Mouse (Mus musculus): ENCODE results near the gene Olfr316.
"Not testable (repeated sequence)": the region's sequence is repeated elsewhere in the genome, so short reads cannot be mapped to it uniquely, and the experiment has no call there.

The Olfr316 gene

DNA sequence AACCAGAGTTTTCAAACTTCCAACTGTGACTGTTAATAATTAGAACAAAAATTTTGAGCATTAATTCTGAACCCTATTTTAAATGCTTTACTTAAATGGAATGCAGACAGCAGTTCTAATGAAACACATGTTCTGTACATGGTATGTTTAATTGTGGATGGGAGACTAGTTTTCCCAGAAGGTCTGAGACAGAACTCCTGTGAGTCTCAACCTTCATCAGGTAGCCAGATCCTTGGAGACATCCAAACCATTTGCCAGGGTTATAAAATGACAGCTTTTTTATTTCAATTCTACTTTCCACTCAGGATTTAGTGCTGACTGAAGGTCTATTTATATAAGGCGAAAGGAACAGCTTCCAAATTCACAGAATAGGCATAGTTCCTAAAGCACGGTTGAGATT is at the start of gene Olfr316:
TSS of gene Olfr316 (plus strand) at position 301 of the 400 bp plus-strand sequence.
- DNase-seq (ENCODE audit: low spot score in 2 of 2): no peak

DNA sequence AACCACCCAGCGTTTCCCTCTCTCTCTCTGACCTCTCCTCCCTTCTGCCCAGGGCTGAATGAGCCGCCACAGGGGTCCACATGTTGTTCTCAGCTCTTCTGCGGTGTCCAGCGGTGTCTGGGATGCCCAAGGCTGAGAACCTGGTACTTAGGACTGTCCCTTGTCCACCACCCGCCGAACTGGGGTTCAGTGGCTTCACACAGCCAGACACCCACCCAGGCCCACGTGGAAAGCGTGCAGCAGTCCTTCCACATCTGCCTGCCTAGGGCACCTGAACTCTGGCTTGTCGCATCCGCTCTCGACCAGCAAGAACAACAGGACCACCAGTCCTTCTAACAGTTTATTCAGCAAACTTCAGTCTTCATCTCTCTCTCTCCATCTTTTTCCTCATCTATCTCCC is 43.4 kb upstream of the Olfr316 start:
- DNase-seq (ENCODE audit: low spot score in 2 of 2): no peak

- not testable (repeated sequence) for DNase-seq (ENCODE audit: low spot score in 2 of 2)
These were observed 34.8 kb upstream of the Olfr316 start for GRCm38 (mm10) chr11:58717723-58718122.

GRCm38 (mm10) chr11:58719701-58720100 is 32.8 kb upstream of the Olfr316 start:
- no peak for DNase-seq (ENCODE audit: low spot score in 2 of 2)

- DNase-seq (ENCODE audit: low spot score in 2 of 2): no peak
These were observed 28.6 kb upstream of the Olfr316 start, which contains the start of gene Olfr318 for GRCm38 (mm10) chr11:58723914-58724313. Olfr318 (minus strand) TSS chr11:58724014.

GRCm38 (mm10) chr11:58727896-58728650 is 24.5 kb upstream of the Olfr316 start:
- not testable (repeated sequence) for DNase-seq (ENCODE audit: low spot score in 2 of 2)

DNA sequence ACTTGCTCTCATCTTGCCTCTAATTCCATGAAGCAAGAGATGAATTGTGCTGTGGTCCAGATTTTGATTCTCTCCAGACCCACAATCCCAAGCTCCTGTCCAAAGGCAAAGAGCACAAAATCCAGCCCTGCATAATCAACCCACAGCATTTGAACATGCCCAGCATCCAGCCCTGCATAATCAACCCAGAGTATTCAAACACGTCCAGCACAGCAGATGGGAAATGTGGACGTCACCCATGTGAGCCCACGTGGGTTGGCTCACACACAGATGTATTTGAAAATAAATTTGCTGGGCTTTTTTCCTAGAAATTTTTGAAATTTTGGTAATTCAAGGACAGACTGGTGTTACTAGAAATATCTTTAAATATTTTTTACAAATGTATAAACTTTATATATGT is 19.2 kb upstream of the Olfr316 start:
- DNase-seq (ENCODE audit: low spot score in 2 of 2): no peak

DNA sequence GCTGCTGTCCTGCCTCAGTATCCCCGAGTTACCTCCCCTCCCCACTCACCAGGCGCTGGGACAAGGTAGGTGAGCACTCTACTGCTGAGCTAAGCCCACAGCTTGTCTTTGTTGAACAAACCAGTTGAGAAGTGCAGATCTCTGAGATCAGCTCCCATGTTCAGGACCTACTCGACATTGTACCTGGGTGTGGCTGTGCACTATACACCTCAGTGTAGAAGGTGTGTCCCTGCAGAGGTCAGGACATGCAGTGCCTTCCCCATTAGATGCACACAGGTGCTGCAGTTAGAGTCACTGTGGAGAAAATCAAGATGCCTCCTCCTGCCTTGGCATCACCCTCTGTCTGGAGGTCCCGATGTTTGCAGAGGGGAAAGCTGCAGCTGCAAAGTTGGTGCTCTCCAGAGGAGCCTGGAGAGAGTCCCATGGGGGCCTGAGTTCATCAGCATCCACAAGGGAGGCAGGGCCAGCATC is 13.7 kb upstream of the Olfr316 start, which contains the start of gene Olfr317:
TSS of gene Olfr317 (minus strand) at position 421 of the 471 bp plus-strand sequence.
- no peak for DNase-seq (ENCODE audit: low spot score in 2 of 2)

DNA sequence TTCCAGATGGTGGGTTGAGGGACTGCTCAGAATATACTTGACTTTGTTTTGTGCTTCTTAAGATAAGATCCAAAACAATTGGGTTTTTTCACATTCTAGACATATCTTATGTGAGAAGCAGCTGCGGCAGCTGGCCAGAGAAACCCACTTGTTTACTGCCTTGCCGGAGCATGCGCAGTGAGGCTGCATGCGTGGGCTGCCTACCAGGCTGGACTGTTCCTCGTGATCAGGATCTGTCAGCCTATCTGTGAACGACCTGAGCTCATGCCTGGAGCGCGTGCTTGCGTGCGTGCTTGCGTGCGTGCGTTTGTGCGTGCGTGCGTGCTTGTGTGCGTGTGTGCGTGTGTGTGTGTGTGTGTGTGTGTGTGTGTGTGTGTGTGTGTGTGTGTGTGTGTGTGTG is 1.4 kb upstream of the Olfr316 start:
- not testable (repeated sequence) for DNase-seq (ENCODE audit: low spot score in 2 of 2)

- no peak for DNase-seq (ENCODE audit: low spot score in 2 of 2)
These were observed 20.4 kb downstream of the Olfr316 start, which contains the start of gene Olfr315 for GRCm38 (mm10) chr11:58772888-58773287. Olfr315 (plus strand) TSS chr11:58773188.

GRCm38 (mm10) chr11:58782480-58783089 is 30.1 kb downstream of the Olfr316 start, which contains the start of gene Olfr314:
Olfr314 (plus strand) TSS chr11:58782952.
- DNase-seq (ENCODE audit: low spot score in 2 of 2): no peak

GRCm38 (mm10) chr11:58784182-58784581 is 31.6 kb downstream of the Olfr316 start:
- no peak for DNase-seq (ENCODE audit: low spot score in 2 of 2)

- DNase-seq (ENCODE audit: low spot score in 2 of 2): no peak
These were observed 35.1 kb downstream of the Olfr316 start for GRCm38 (mm10) chr11:58787651-58788050.

GRCm38 (mm10) chr11:58788346-58788745 is 35.8 kb downstream of the Olfr316 start:
- DNase-seq (ENCODE audit: low spot score in 2 of 2): no peak

- DNase-seq (ENCODE audit: low spot score in 2 of 2): peak in 1 of 2 experiments; percentile 21
These were observed 37.0 kb downstream of the Olfr316 start for GRCm38 (mm10) chr11:58789532-58789931.

DNA sequence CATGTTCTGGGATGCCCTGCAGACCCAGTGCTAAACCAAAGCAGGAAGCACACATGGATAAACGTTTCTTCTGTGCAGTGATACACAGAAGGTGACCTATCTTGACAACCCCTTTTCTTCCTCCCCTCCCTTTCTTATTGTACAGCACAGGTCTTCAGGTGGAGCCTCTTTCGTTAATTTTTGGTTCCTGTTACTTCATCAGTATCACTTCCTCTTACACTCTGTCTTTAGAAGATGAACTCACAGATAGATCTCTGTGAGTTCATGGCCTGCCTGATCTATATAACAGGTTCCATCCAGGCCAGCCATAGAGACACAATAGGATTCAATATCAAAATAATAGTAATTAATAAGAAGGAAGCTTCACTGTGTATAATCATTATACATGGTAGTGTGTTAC is 37.5 kb downstream of the Olfr316 start:
- peak in 1 of 2 experiments; percentile 17 for DNase-seq (ENCODE audit: low spot score in 2 of 2)

GRCm38 (mm10) chr11:58790646-58791045 is 38.1 kb downstream of the Olfr316 start:
- DNase-seq (ENCODE audit: low spot score in 2 of 2): no peak

GRCm38 (mm10) chr11:58795856-58796255 is 43.3 kb downstream of the Olfr316 start:
- no peak for DNase-seq (ENCODE audit: low spot score in 2 of 2)

- no peak for DNase-seq (ENCODE audit: low spot score in 2 of 2)
These were observed 44.3 kb downstream of the Olfr316 start for GRCm38 (mm10) chr11:58796850-58797249.

GRCm38 (mm10) chr11:58799747-58800146 is 47.2 kb downstream of the Olfr316 start:
- DNase-seq (ENCODE audit: low spot score in 2 of 2): no peak

DNA sequence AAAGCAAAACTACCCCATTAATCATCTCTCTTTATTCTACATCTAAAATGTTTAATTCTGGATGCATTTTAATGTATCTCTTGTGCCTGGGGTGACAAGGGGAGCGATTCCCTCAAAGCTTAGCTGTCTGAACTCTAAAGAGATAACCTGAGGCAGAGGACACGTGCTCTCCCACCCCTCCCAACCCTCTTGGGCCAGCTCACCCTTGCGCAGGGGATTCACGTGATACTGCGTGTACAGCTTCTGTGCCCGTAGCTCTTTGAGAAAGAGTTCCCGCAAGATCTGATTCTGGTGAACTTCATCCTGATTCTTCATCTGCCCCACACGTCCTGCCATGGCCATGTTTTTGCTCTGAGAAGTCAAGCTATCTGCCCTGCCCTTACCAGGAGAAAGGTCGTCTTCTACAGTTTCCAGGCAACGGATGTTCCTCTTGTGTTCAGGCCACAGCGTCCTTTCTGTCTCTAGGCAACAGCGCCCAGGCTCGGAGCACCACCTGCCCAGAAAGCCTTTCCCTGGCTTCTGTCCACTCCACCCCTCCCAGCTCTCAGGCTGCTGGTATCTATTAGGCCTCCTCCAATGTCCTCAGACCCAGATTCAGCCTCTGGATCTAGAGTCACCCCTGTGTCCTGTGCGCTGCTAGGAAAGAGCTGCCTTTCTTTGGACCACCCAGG is 49.2 kb downstream of the Olfr316 start, which contains the start of gene Fam183b:
TSS of gene Fam183b (minus strand) at position 403 of the 671 bp plus-strand sequence.
- no peak for DNase-seq (ENCODE audit: low spot score in 2 of 2)

GRCm38 (mm10) chr11:58803871-58804270 is 51.3 kb downstream of the Olfr316 start:
- no peak for DNase-seq (ENCODE audit: low spot score in 2 of 2)
